Mouse (Mus musculus): Measurements from ENCODE around the gene Fyb.

Fyb gene

DNA sequence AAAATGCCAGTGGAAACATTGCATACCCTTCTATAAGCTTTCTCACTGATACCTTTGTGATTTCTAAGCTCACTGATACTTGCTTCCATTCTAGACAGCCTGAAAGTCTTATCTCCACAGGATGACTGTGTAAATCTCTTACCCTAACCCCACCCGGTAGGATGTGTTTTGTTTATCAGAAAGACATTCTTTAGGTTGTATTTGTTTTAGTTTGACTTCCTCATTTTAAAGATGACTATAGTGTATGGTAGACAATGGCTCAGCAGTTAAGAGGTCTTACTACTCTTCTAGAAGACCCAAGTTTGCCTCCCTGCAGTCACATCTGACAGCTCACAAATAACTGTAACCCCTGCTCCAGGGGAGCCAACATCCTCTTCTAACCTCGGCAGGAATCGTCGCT is 130.4 kb downstream of the Fyb start:
- DNase-seq (ENCODE audit: low read depth, low spot score), result no peak

DNA sequence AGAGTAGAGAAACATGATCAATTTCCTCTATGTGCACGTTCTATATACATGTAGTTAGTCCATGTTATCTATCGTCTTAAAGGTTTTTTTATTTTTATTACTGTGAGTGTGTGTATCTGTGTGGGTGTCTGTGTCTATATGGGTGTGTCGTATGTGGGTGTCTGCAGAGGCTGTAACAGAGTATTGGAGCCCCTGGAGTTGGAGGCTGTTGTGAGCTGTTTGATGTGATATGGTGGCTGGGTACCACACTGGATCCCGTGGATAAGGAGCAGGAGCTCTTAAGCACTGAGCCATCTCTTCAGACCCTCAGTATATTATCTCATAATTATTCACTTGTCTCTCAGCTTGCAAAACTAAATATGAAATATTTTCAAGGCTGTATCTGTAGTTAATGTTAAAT is 135.4 kb downstream of the Fyb start:
- no peak for DNase-seq (ENCODE audit: low read depth, low spot score)

DNA sequence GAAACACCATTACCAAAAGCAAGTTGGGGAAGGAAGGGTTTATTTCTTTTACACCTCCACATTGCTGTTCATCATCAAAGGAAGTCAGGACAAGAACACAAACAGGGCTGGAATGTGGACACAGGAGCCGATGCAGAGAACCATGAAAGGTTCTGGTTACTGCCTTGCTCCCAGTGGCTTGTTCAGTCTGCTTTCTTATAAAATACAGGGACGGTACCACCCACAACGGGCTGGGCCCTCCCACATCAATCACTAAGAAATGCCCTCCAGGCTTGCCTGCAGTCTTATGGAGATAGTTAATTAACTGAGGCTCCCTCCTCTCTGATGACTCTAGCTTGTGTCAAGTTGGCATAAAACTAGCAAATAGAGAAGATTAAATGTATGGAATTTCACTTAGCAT is 139.3 kb downstream of the Fyb start:
- DNase-seq (ENCODE audit: low read depth, low spot score), result no peak

DNA sequence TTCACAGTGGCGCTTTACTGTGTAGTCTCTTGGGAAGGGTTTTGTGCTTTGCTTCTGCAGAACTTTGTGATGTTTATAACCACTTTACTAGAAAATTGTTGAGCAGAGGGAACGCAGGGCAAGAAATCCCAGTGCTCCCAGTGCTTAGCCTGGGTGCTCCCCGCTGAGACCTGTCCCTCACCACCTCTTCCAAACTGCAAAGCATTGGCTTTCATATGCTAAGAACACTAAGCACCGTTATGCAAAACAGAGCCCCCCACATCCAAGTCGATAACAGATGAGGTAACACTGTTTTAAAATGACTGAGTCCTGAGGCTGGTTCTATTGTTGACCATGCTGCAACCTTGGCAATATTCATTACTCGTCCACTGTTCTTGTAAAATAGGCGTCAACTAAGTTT is 141.3 kb downstream of the Fyb start:
- no peak for DNase-seq (ENCODE audit: low read depth, low spot score)

DNA sequence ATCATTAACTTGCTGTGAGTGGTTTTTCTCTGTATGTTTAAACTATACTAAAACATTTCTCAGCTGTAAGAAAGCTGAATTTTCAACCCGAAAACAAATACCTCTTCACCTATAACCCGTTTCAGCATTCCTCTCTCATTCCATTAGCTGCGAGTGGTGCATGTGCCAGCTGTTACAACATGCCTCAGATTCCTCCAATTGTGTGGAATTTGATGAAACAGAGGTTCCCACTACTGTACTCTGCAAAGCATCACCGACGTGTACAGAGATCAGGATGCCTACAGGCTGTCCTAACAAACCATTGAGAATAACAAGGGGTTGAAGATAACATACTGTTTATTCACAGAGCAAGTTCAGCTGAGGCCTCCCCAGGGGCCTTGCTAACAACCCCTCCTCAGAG is 143.4 kb downstream of the Fyb start:
- no peak for DNase-seq (ENCODE audit: low read depth, low spot score)

DNA sequence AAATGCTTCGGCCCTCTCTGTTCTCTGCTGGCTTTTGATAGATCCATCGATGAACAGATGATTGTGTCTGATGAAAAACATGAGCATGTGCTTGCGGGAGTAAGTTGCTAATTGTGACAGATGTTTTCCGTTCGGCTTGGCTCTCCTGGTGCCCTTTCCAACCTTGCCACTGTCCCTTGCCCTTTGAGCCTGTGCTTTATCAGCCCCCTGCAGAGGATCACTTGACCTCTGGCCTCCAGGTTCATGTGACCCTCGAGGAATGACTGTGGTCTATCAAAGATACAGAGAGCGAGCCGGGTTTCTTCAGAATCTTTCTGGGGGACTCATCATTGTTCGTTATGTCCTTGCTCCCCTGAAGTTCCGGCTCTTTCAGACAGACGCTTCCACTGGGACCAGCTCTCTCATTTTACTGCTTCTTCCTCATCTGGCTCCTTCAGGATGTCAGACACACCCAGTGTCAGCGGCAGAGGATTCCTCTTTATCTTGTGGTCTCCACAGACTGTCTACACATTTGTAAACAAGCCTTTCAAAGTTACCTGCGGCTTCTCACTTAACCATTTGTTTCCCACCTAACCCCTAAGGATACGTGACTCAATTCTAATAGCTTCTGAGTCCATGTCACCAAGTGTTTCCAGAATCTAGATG is 146.3 kb downstream of the Fyb start:
- no peak for DNase-seq (ENCODE audit: low read depth, low spot score)

DNA sequence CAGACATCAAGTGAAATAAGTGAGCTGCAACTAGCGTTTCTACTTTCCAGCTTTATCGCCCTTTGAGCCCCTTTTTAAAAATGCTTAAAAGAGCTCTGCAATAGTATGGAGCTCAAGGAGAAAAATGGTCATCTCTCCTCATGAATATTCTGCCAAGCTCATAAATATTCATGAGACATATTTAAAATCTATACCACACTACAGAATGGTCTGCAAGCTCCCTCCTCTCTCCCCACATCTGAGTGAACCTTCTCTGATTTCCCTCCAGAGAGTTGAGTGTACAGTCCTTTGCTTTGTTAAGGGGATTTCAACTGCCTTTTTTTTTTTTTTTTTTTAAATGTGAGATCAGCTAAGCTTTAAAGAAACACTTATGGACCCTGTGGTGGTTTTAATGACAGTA is 155.8 kb downstream of the Fyb start:
- DNase-seq (ENCODE audit: low read depth, low spot score), result no peak

DNA sequence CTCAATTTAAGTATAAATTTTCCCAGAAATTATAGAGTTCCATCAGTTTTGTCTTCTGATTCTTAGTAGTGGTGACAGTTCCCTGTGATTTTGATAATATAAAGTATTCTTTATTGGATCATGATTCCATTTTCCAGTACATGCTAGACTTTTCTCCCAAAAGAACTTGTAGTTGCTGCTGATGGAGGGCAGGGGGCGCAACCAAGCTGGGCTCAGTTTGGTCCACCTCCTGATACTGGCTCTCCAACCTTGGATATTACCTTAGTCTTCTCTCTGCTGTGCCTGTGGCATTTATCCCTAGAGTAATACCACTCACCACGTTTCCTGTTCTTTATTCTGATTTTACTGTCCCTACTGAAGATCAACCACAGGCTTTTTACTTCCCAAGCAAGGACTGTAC is 179.5 kb downstream of the Fyb start:
- no peak for DNase-seq (ENCODE audit: low read depth, low spot score)

DNA sequence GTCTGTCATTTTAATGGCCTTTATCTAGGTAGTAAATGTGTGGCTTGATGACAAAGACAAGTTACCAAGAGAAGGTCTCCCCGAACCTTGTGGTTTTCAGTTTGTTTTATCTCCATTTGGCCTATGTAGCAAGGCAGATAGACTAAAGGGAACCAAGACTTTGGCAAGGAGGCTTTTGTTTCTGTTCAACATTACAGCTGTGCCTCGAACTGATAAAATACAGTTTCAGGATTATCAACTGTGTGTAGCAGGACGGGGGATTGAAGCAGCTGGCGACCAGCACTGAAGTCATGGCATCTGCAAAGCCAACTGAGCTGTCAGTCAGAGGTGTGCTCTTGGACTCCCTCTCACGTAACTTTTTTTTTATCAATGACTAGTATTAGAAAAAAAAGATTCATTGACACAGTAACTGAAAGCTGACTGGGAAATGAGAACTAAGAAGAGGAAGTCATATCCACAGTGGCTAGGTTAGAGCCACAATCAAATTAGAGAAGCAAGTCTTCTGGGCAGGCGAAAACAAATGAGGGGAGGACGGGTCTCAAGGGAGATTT is 182.8 kb downstream of the Fyb start:
- DNase-seq (ENCODE audit: low read depth, low spot score), result no peak

DNA sequence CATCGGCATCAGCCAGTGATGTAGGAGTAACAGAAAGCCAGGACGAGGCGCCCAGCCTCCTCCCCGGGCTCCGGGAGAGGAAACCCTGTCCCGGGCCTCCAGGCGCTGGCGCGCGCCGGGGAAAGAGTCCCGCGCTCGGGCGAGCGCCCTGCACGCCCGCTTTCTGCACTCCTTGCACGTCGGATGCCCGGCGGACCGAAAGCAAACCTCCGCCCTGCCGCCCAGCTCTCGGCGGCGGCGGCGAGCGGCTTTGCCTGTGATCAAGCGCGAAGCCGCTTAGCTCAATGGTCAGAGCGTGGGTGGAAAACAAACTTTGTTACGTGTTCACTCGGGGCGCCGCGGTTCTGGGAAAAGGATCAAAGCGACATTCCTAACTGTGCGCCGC is 184.9 kb downstream of the Fyb start:
- DNase-seq (ENCODE audit: low read depth, low spot score), result no peak

DNA sequence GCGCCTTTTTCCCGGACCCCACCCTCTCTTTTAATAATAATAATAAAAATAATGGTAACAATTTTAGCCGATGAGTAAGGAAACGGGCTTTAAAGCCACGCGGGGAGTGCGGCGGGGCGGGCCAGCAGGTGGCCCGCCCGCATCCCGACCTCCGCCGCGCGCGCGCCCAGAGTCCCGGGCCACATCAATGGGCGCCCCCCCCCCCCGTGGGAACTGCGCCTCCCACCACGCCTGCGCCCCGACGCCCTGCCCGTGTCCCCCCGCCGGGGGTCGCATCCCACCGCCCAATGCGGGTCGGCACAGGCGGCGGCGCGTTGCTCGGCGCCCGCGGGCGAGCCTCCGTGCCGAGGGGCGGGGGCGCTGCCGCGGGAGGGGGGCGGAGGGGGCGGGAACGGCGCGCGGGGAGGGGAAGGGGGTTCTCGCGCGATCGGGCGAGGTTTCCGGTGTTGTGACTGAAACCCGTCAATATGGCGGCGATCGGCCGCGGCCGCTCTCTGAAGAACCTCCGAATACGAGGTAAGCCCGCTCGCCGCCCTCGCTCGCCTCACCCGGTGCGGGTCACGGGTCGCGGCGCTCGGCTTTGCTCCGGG is 185.4 kb downstream of the Fyb start, which contains the start of gene Rictor:
Gene Rictor, plus strand, starts transcription at position 444 of the 590 bp plus-strand sequence.
- DNase-seq (ENCODE audit: low read depth, low spot score), result peak; percentile 66

DNA sequence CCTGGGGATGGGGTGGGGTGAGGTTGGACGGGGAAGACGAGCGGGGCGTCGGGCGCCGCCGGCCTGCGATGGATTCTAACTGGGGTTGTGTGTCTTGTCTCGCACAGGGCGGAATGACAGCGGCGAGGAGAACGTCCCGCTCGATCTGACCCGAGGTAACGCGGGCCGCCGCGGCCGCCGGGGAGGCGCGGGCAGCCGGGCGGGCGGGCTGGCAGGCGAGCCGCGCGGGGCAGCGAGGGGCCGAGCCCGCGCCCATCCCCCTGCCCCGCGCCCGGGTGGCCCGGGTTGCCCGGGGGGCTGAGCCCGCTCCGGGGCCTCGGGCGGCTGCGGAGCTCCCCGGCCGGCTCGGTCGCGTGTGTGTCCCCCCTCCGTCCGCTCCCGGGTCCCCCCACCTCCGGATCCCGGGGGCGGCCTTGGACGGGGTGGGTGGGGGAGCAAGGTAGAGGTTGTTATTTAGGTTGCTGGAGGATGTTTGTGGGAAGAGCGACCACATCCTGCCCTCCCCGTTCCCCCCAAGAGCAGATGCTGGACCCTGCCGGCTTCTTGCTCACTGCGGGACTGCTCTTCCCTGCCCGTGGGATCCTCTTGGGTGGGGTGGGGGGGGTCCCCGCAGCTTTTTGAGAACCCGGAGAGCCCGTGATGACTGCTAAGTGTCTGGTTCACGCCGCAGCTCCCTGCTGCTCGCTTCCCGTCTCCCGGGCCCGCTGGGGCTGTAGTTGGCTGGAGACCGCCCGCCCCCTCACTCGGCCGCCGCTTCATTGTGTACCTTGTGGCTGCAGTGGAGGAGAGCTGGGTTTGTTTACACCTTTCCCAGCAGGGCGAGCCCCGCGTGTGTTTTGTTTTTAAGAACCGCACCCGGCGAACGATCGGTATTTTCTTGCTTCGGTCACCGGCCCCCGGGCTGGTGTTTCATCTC is 186.1 kb downstream of the Fyb start:
- DNase-seq (ENCODE audit: low read depth, low spot score), result no peak

DNA sequence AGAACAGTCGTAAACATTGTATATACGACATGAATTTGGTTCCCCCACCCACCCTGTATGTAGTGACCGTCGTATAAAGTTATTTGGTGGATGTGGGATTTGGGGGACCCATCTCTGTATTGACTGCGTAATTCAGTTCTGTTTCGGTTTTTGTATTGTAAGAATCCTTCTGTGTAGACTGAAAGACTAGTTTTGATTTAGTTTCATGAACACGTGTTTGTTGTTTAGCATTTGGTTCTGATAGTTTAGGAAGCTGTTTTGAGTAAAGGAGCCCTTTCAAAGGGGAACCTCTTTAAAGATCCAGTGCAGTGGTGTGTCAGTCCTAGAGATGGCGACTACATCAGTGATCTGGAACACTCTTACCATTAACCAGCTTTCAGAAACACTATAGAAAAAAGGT is 187.0 kb downstream of the Fyb start:
- DNase-seq (ENCODE audit: low read depth, low spot score), result no peak

DNA sequence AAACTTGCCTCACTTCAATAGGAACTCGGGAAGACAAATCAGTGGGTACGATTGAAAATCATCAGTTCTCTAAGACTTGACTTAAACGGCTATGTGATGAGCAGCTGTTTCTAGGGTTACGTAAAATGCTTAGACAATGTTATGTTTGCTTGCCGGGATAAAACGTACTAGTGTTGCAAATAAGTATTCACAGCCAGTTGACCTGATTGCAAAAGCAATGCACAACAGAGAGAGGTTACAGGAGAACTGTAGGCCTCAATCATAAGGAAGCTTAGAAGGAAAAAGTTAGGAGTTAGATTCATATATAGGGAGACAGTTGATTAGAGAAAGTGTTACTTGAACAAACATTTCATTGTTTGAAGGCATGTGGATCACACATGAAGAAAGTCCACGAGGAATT is 187.7 kb downstream of the Fyb start:
- no peak for DNase-seq (ENCODE audit: low read depth, low spot score)

DNA sequence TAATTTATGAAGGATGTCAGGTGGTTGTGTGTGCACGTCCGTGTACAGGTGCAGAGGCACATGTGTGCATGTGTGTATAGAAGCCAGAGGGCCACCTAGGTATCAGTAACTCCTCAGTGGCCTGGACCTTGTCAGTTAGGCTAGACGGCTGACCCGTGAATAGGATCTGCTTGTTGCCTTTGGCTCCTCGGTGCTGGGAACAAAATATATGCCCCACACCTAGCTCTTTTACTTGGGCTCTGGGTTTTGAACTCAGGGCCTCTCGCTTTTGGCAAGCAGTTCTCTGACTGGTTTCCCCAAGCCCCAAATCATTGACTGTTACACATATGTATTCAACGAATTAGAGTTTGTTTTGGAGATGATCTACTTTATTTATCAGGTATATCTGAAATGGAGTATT is 188.6 kb downstream of the Fyb start:
- no peak for DNase-seq (ENCODE audit: low read depth, low spot score)
